Mouse (Mus musculus) kidney, postnatal 25 days (tissue): ENCODE data around the gene Pde8b.

Experiments used
- DNase-seq, 2 experiments: peaks; one replicate each; pipeline ENCODE4 v3.0.0; 2021; ENCODE audit warnings: mixed read lengths in 2 of 2

The Pde8b gene

DNA sequence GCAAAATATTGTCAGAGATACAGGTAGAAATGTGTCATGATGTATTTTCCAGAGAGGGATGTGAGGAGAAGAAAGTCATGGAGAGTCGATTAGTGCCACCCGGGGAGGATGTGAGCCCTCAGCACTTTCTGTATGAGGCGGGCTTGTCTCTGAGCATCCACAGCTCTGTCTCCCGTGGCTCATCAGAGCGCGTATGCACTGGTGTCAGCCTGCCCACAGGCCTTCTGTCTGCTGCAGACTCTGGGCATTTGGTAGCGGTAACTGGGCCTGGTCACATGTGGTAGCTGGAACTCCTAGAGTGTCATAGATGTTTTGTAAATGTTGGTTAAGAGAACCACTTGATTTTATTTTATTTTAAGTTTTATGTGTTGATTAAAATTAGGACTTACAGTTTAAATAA lies 240.9 kb downstream of the Pde8b start:
- DNase-seq = no peak

GRCm38 (mm10) chr13:95007281-95007680 lies 242.9 kb downstream of the Pde8b start:
- no peak for DNase-seq

- DNase-seq = peak; percentile 37 to 74
Measured at GRCm38 (mm10) chr13:94990516-94990915, 259.6 kb downstream of the Pde8b start.

DNA sequence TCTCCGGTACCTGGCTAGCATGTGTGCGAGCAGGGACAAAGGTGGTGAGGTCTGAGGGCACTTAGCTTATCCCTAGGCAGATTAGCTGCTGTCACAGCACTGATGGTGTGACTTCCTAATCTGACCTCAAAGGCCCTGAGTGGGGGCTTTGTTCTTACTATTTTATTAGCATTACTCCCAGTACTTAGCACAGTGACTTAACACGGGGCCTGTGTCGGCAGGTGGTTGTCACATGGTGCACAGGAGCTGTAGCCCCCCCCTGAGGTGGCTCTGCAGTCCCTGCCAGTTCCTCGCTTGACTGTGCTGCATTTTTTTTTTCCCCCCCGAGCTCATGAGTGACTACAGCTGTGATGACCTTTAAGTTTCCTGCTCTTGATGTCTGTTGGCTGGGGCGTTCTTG lies 271.1 kb downstream of the Pde8b start:
- no peak for DNase-seq

DNA sequence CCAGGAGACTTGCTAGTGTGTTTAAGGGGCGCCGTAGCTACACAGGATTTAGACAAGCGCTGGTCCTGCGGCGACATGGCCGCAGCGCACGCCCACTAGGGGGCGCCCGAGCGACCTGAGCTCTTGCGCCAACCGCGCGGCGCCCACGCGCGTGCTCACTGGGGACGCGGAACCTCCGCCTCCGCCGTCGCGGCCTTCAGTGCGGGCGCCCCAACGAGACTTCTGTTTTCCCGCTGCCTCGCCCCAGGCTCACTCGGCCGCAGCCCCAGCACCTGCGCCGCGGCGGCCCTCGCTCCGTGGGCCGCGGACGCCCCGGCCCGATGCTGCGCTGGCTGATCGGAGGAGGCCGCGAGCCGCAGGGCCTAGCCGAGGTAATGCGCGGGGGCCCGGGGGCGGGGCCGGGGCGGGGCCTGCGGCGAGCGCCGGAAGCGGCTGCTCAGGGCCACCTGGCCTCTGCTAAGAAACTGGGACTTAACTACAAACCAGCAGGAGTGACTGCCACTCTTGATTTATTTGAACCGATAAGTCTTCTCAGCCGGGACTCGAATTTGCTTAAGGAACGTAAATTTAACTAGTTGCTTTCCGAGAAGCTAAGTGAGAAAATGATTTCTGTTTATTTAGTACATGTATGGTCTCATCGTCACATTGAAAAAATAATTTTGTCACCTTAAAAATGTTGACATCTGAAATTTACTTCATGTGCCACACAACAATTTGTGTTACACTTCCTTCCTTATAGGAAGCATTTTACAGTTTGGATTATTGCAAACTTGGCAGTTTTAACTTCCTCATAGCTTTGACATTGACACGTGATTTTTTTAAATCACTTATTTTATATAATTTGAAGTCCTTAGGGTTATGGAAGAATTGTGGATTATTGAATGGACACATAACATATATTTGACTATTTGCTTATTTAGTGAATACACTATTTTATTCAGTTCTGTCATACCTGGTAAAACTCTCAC lies 273.6 kb downstream of the Pde8b start, which contains the start of gene Wdr41:
Gene Wdr41 (plus strand): TSS at position 126 of the 968 bp plus-strand sequence.
- DNase-seq = peak; percentile 92 to 95

- no peak for DNase-seq
Measured at GRCm38 (mm10) chr13:94975828-94976218, 274.3 kb downstream of the Pde8b start.
